Mouse (Mus musculus) C2C12 (cell line): ENCODE data around the gene Zfp36l2.

Experiments used
- CEBPB ChIP-seq: IDR thresholded peaks from one replicate; pipeline ENCODE4 v1.6.1; 2011; ENCODE audit warnings: low read depth, mild to moderate bottlenecking, control low read depth, moderate library complexity
- MAX ChIP-seq: IDR thresholded peaks from one replicate; pipeline ENCODE4 v1.6.1; 2011; ENCODE audit warnings: mild to moderate bottlenecking, control low read depth

DNA sequence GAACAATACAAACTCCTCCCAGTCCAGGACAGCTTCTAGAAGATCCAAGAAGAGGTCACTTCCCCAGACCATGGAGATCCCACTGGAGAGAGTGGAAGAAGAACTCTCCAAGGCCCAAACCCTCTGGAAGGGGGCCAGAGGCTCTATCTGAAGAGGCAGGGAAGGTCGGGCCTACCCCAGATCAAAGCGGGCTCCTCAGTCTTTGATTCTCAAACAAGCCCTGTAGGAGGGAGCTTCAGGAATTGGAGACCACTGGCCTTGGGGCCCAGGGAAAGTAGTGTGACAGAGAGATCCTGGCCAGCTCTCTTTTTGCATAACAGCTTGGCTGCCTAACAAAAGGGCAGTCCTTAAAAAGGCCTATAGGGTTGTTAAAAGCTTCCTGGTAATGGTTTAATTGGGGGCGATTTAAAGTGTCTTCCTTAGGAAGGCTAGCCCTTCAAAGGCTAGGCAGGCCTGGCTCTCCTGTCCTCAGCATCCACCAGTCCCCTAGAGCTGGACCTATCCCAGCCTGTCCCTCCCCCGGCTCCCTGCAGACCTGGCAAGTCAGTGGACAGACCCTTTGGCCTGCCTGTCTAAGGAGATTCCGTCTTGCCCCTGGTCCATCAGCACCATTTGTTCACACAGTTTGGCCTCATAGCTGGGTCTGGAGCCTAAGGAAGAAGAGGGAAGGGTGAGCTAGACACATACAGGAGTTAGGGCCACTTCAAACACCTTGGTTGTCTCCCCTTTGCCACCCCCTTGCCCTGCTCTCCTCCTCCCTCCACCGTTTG is 35.4 kb downstream of the Zfp36l2 start:
- no peak for TF ChIP-seq CEBPB
- no peak for TF ChIP-seq MAX
